Mouse (Mus musculus) ES-Bruce4 (cell line): ENCODE measurements around the gene 1700057G04Rik.

ENCODE experiments used
- CTCF ChIP-seq: IDR thresholded peaks from one replicate; pipeline ENCODE4 v1.8.1; 2011; ENCODE audit warnings: low read depth, low read length
- EP300 ChIP-seq: IDR thresholded peaks from 2 replicates; pipeline ENCODE4 v1.6.1; 2011; ENCODE audit warnings: low read depth, low read length; ENCODE audit not compliant: insufficient read depth
- POLR2A ChIP-seq: IDR thresholded peaks from one replicate; pipeline ENCODE4 v1.8.1; 2011; ENCODE audit warnings: low read length; ENCODE audit not compliant: insufficient read depth

GRCm38 (mm10) chr9:92266558-92267171, 42.5 kb upstream of the 1700057G04Rik start:
- TF ChIP-seq CTCF, result no peak
- no peak for TF ChIP-seq POLR2A
- no peak for TF ChIP-seq EP300
